Mouse (Mus musculus): ENCODE results near the gene Timm10b.

Timm10b gene

DNA sequence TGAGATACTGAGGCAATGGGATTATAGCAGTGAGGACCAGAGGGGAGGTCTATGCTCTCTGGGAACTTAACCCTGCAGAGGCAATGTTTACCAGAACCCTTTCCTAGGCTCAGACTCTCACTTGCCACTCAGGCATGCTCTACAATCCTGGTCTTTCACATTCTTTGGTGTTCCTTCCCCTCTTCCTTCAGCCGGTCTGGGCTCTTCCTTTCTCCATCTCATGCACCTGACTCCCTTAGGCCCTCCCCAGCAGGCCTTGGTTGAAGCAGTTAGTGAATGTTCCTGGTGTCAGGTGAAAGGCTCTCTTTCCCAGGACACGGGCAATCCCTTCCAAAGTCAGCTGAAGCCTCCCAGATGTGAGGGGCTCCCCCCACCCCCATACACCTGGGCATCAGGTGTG is at the start of gene Timm10b:
Gene Timm10b, plus strand, starts transcription at position 301 of the 400 bp plus-strand sequence.
- DNase-seq, result no peak

DNA sequence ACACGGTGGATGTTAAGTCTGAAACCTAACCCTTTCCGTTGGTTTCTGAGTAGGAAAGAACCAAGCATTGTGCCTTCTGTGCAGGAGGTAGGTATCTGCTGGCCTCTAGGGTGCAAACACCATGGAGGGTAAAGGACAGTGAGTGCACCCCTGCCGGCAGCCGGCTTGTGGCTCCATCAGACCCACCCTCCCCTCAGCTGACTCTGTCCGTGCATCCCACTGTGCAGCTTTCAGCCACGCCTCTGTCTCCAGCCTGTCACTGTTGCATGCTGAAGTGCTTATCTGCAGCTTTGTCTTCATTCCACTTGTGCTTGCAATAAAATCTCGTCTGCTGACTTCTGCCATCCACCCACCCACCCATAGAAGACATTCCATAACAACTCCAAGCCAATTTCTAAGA is 49.8 kb upstream of the Timm10b start:
- DNase-seq, result no peak

DNA sequence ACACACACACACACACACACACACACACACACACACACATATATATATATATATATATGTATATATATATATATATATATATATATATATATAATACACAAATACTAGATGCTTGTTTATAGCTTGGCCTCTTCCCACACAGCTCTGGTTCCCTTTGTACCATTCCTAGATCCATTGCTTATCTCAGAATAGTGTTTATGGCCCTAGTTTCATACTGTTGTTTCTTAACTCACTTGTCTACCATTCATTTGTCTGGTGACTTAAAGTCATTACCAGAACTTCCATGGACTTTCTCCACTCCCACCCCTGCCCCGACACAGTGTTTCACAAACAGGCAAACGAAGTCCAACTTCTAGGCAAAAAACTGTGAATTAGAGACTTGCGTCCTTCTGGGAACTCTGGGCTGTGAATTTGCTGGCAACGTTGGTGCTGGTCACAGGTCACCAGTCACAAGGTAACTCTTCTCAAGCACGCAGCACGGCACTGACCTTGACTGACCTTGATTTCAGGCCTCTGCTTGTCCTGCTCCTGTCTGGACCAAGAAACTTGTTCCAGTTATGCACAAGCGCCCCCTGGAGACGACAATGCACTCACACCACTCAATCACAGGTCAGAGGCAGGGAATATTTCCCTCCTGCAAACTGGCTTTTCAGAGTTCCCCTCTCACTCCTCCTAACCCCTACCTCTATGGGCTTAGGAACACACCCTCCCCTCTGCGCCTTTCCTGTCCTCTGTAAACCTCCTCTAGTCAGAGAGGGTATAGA is 36.8 kb upstream of the Timm10b start:
- DNase-seq, result peak; percentile 83

DNA sequence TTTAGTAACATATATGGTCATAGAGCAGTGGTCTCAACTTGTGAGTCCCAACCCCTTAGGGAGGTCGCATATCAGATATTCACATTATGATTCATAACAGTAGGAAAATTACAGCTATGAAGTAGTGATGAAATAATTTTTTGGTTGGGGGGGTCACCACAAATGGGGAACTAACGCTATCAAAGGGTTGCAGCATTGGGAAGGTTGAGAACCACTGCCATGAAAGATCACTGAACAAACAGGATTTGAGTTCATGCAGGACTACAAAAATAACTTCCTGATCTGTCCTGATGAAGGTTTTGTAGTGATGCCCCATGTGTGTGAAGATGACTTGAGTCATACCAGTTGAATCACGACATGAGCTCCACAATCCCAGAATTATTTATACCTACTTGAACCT is 31.4 kb upstream of the Timm10b start:
- no peak for DNase-seq

DNA sequence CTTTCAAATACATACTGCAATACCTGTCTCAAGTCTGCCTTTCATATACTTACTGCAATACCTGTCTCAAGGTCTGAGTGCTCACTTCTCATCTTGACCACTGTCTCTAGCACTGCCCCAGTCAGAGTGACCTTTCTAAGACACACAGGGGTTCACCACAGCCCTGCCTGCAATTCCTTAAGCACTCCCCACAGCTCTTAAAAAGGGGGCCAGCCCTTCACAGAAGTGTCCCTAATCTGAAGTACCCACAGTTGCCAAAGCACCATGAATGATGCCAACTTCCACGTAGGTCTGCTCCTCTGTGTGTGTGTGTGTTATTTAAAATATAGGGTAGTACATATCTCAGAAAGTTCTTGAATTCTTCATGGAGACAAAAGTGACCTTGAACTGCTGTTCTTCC is 28.1 kb upstream of the Timm10b start:
- DNase-seq, result no peak

DNA sequence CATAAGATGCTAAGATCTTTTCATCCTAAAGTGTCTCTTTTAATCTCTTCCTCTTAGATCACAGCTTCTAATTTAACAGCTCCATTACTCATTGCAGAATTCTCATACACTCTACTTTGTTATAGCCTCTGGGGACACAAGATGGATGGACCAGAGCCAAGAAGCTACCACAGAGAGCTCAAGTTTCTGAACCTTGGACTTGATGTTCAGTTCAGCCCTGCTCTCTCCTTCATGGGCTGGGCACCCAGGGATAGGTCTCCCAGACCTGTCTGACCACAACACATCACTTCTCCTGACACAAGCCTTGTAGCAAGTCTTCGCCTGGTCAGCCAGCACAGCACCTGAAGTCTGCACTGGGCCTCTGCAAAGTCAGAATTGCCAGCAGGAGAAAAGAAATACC is 25.5 kb upstream of the Timm10b start:
- DNase-seq, result no peak

DNA sequence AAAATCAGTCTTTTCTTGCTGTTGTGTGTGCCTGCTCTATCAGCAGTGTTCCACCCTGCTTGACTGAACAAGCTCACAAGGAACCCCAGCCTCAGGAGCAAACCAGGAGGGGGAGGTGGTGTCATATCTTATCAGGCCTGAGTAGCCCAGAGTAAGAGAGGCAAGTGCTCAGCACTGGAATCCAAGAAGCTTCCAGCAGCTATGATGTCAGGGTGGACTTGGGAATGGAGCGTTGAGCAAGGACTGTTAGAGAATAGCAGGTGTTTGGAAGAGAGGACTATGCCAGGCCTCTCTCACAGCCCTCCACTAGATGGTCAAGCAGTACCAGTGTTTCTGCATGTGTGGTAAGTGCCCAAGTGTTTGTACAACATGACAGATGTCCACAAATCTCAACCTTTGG is 24.1 kb upstream of the Timm10b start:
- no peak for DNase-seq

DNA sequence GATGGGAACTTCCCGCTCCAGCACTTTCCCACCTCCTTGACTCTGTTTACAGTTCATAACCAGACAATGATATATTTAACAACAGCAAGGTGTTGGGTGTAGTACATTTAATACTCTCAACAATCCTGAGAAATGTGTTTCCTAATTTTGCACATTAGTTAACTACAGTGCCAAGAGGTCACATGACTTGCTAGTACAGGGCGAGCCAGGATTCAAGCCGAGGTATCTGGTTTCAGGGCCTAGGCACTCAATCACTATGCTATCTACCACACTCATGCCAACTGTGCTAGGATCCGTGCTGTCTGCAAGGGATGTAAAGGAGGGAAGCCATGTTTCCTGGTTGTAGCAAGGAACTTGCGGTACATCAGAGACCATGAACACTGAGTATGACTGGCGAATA is 23.3 kb upstream of the Timm10b start:
- no peak for DNase-seq

DNA sequence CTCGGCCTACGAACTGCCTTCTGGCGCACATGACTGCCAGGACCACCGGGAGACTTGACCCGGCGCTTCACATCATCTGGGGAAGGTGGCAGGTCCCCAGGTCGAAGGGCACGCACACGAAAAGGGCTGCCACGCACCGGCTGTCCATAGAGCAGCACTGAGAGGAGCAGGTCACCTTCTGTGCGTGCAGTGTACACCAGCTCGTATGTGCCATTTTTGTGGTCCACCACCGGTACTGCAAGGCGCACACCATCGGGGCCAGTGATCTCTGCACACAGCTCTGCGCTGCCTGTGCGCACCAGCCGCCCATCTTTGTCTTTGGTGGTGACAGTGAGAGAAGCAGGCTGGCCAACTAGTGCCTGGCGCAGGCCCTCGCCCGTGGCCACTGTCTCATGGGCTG is 22.0 kb upstream of the Timm10b start:
- DNase-seq, result no peak

DNA sequence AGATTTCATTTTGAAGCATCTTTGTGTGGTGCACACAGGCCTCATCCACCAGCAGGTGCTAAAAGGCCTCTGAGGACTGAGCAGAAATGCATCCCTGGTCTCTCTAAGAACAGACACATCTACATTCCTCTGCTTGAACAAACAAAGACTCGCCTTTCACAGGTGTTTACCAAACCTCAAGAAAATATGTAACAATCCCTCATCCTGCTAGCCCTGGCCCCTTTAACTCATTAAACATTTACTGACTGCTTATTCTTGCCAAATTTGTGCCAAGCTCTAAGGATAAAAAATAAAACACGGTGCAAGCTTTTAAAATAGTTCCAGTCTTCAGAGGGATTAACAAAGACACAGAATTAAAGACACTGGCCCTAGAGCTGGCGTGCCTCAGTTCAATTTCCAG is 20.2 kb upstream of the Timm10b start:
- no peak for DNase-seq

DNA sequence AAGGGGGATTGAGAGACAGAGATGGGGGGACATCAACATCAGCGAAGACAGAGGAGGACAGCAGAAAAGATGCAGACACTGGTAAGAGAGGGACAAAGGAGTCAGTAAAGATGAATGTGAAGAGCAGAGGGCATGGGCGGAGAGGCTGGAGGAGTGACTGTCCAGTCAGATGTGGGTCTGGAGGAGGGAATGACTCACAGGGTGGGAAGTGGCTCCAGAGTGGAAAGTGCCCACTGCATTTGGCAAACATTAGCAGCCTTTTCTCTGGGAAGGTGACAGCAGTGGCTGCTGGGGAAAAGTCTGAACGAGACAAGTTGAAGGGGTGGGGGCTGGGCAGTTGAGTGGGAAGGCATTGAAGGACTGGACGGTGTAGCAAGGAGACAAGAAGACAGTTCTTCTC is 18.8 kb upstream of the Timm10b start:
- no peak for DNase-seq

DNA sequence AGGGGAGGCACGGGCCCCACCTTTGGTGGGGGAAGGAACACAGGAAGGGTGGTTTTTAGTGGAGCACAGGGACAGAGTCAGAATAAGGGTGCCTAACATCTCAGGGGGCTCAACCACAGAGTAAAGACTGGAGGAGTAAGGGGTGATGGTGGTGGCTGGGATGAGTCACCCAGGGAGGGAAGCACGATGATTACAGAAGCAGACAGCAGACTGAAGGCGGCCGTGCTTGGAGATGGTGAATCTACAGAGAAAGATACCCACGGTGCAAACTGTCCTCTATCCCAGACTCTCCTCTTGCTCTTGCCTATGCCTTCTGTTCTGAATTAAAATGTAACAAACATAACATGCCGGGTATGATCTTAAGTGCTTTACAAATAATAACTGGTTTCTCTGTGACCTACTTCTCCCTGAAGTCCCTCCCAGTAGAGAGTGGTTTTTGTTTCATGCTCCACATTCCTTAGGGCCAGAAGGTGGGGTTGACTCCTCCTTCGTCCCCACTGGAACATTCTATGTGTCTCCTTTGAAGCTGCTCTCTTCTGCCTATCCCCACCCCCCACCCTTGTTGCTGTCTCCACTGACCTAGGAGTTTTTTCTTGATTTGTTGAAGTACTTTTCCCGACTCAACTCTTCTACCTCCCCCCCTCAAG is 18.1 kb upstream of the Timm10b start:
- no peak for DNase-seq

DNA sequence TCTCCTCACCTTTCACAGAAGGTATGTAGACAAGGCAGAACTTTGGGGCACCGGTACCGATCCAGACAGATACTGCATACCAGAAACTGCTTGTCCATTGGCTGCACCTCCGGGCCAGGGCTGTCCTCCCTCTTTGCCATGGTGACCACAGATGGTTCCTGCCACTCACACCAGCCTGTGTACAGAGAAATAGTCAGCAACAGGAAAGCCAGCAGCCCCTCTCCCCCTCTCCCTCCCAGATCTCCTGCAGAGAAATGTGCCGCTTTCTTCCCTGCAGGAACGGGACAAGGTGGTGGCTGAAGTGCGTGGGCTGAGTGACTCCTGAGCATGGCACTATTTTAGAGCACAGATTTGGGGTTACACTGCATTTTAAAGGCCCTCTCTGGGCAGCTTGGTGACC is 14.5 kb upstream of the Timm10b start:
- DNase-seq, result no peak

DNA sequence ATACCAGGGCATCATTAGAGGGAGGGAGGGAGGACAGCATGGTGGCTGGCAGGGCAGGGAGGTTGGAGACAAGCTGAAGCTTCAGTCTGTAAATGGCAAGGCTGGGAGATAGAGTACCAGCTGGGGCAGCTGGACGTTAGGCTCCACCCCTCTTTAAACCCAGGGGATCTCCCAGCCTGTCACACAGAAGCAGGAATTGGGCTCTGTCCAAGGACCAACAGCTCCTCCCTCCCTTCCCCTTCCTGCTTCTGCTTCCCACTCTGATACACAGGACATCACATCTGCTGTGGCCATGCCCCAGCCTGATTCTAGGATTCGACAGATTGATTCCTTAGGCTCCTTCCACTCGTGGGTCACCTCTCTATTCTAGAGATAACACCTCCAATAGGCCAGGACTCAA is 11.2 kb upstream of the Timm10b start:
- peak; percentile 27 for DNase-seq

DNA sequence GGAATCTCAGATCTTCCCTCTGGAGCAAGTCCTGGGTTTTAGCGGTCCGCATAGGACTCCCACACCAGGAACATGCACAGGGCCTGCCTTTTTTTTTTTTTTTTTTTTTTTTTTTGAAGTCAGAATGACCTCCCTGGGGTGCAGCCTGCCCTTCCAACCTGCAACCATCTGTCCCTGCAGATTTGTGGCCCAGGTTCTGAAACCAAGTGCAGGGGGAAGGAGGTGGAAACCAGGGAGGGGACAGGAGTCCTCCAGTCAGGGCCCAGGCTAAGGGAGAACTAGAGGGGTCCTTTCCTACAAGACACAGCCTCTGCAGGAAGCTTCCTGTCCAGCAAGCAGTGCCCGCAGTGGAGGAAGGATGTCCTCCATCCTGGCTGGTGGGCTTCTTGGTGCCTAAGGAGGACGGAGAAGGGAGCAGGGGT is 7.3 kb upstream of the Timm10b start:
- peak; percentile 42 for DNase-seq

DNA sequence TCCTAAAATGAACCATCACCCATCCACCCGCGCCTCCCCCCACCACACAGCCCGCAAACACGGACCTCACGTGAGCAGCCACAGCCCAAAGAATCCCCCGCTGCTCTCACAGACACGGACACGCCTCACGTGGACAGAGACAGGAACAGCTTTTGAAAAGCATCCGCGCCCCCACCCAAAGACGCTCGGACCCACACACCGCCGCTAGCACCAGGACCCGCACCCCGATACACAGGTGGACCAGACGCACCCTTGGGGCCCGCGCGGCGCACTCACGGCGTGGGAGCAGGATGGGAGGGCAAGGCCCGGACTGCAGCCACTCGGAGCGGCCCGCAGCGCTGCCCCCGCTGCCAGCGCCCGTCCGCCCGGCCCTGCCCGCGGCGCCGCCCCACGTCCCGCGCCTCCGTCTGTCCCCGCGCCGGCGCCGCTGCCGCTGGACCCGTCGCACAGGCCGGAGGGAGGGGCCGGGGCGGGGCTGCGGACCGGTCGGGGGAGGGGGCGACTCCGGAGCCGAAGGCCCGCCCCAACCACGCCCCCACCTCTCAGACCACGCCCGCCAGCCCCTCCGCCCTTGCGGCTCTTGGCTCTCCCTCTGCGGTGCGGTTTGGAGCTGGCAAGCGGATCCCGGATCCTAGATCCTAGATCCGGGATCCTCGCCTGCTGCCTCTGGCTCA is 6.6 kb upstream of the Timm10b start, which contains the start of gene Trim3:
Gene Trim3, minus strand, starts transcription at position 445 of the 674 bp plus-strand sequence.
- DNase-seq, result peak; percentile 94

DNA sequence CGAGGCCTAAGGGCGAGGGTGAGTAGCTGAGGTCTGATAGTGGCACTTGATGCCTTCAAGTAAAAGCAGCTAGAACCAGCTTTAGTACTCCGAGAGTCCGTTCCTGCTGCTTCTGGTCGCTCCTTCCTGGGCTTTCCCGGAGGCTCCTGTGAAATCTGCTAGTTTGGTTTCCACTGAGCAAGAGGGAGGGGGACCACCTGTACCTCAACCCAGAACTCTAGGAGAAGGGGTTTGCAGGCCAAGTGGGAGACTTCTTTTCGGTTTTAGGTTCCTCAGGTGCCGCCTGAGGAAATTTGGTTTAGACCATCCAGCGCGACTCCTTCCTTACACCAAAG is 6.1 kb upstream of the Timm10b start:
- no peak for DNase-seq

DNA sequence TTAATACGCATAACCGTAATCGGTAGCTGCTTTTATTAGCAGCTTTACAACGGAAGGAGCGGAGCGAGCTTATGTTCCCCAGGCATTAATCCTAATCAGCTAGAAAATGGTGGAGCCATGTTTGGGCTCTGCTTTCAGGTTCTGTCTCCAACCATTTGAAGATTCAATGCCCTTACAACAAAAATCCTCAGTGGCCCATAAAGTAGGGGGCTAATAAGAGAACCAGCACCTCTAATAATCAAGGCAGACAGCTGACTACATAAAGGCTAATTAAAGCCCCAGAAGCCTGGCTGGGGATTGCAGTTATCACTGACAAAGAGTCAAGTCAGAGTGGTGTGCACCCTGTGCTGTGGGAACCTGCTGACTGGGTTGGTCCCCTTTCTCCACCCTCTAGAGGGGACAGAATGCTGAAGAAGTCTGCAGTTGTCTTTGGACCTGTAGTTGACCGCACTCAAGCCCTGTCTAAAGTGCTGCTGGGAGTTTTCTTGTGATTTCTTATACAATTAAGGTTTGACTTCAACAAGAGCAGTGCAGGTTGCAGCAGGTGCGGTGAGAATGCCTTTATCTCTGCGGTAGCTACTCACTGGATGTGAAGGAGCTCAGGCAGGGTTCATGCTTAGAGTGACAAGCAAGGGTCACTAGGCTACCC is 5.5 kb upstream of the Timm10b start:
- DNase-seq, result no peak

DNA sequence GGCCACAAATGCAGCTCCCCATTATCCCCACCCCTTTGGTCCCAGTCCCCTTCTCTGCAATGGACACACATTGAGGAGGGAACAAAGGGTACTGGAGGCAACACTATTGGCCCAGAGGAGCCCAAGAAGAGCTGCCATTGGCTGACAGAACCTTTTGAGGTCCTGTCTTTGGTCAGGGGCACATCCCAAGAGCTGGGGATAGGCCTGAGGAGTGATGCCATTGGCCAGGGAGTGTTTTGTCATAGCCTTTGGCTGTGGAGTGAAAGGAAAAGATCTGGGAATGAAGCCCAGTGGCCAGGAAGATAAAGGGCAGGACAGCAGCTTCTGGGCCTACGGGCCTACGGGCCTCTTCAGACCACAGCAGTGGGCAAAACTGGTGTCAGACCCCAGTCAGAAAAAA is 4.1 kb upstream of the Timm10b start:
- DNase-seq, result no peak

DNA sequence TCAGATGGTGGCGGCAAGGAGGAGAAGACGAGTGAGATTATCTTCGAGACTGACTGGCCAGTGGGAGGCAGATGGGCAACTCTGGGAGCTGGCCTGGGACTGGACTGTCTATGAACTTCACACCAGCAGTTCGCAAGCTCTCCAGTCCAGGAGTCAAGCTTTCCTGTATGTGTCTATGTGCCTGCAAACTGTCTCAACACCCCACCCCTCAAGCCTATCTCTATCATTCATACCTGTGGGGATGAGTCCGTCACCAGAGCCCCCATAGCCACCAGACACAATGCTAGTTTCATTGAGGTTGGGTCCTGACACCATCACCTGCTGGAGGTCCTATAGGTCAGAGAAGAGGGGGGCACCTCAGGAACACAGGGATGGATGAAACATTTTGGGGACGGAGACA is 1.1 kb upstream of the Timm10b start:
- DNase-seq, result no peak

DNA sequence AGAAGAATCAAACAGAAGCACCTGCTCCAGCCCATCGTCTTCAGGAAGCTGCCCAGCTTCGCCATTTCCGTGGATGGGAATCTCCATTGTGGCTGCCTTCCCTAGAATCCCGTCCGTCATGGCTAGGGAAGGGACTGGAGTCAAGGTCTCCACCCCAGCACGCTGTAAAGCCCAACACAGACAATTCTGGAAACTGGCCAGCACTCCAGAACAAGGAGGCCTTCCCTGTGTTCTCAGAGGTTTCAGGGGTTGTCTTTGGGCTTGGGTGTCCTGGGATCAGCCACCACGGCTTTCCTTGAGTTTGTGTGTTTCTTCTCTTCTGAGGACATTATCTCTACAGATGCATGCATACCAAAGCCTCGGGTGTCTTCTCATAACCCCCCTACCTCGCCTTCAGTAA is 552 bp upstream of the Timm10b start:
- no peak for DNase-seq

DNA sequence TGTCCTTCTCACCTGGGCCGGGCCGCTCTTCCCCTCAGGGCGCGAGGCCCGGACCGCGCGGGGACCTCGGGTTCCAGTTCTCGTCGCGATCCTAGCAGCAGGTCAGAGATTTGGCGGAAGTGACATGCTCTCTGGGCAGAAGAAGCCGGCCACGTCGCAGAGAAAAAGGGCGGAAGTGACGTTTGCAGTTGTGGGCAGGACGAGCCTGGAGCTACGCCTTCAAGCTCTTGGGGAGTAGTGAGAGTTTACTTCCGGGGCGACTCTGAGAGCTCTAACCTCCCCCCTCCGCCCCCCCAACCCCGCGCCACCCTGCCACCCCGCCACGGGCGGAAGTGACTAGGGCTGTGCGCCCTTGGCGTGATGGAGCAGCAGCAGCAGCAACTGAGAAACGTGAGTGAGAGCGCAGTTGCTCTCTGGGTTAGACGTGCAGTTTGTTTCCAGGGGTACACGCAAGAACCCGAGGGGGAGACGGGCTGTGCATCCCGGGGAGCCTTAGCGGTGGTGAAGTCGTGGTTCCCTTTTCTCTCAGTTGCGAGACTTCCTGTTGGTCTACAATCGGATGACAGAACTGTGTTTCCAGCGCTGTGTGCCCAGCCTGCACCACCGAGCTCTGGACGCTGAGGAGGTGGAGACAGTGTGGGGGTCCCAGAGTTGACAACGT is 507 bp downstream of the Timm10b start, which contains the start of the genes Arfip2 and Gm45799:
Gene Arfip2, minus strand, starts transcription at position 184 of the 661 bp plus-strand sequence.
Gene Gm45799, plus strand, starts transcription at position 320 of the 661 bp plus-strand sequence.
- peak; percentile 99 for DNase-seq

DNA sequence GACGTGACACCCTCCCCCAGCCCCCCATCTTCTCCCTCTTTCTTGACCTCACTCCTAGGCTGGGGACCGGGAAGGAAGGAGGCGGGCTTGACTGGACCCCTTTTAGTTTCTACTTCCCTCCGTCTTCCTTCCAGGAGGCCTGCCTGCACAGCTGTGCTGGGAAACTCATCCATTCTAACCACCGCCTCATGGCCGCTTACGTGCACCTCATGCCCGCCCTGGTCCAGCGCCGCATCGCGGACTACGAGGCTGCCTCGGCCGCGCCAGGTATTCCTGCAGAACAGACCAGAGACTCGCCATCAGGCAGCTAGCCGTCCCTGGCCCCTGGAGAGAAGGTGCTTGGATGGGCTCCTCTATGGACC is 1.0 kb downstream of the Timm10b start:
- peak; percentile 25 for DNase-seq

Data from embryo, embryonic 11 days (tissue).